Mouse (Mus musculus) adrenal gland, postnatal 25 days (tissue): ENCODE measurements at regions not wholly inside any gene's neighbourhood (a gene's known extent, or its start where the extent isn't known, plus 50 kb on each side); places are given as distances from the start of the nearest gene placed in this dataset.

ENCODE experiments used
- DNase-seq: peaks from one replicate; pipeline ENCODE4 v3.0.0; 2021; ENCODE audit warnings: mixed read lengths

DNA sequence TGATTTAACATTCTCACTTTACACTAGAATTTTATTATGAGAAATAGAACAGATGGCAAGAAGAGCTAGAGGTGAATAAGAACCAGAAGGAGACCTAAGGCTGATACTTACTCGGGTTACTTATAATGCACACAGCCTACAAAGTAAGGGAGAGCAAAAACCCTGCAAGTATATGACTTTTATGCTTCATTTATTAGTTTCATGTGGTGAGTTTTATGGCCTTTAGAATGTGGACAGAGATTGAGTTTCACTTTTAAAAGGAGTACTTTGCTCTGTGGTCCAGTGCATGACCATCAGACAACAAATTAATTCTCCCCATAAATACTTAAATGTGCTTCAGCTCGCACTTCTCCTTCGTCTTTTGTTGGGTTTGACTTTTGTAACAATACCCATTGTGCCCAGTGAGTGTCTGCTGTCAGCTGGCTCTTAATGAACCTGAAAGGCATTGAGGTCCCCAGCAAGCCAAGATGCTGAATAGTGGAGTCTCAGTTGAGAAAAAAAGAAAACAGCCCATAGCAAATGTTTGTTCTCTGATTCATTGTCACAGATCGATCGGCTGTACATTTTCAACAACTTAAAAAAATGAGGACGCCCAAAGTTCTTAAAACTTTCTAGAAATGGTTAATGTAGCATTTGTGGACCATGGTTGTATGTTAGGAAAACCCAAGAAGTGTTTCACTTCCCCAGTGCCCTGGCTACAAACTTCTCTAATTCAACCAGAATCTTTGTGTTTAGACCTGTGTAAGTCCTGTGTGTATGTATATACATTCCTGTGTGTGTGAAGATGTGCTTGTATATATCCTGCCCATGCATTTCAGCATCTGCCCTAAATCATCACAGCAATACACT is 194.5 kb downstream of the Gm5426 start:
- no peak for DNase-seq

DNA sequence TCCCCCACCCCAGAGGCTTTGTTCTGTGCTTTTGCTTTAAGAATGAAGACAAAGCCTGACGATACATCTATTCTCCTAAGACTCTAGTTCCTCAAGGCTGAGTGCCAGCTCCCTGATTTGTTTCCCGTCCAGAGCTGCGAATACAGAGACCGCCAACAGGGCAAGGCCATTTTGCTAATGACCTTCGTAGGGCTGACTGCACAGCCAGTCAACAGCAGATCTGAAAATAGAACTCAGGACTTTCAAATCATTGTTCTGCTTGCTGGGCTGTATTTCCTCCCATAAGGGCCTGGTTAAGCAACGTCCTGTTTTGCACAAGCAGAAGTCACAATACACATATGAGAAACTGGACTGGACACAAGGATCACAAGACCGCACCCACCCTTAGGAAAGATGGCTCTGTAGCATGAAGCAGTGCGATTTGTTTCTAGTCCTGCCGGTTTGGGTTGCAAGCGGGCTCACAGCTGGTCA is 196.4 kb downstream of the Gm5426 start:
- DNase-seq = peak; percentile 69

DNA sequence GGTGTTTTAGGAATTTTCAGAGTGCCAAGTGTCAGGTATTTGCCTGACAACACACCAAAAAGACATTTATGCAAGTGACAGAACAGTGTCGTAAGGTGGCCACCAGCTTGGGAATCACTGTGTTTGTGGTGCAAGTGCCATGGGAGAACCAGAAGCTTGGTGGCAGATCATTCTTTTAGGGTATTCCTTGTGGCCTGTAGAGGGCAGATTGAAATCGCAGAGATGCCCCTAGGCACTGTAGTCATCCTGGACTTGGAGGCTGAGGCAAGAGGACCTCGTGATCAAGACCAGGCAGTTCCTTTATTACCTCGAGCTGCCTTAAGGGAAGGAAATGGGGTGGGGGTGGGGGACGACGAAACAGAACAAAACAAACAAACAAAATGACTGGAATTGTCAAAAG is 196.8 kb downstream of the Gm5426 start:
- no peak for DNase-seq

DNA sequence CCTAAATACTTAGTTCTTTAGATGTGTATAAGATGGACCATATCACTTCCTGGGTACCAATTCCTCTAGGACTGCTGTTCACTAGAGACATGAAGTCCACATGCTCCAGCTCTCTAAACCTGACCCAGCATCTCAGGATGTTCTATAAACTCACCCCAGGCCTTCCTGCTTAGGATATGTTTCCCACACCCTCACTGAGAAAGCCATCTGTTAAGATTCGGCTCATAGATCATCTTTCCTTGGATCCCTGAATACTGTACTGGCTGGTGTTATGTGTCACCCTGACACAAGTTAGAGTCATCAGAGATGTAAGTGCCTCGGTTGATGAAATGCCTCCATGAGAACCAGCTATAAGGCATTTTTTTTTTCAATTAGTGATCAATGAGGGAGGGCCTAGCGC is 199.9 kb downstream of the Gm5426 start:
- DNase-seq = no peak

DNA sequence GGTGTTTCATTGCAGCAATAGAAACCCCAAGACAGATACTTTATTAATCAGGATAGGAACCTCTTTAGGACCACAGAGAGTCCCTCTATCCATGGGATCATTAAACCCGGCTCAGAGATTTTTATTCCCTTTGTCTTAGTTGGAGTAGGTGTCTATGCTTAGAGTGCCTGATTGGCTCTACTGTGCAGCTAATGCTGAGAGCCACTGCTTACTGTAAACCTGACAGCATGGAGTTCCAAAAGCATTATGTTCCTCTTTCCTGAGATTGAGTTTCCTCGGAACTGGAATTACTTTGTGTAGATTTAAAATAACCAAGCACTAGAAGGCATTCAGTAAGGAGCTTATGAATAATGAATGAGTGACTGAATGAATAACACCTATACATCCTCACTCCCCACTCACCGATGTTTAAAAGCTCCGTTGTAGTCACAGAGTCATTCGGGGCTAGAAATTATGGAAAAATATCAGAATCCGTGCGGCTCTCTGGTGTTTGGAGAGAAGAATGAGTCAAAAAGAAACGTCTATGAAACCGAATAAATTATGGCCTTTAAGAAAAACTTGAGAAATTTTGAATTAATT is 200.8 kb downstream of the Gm5426 start:
- DNase-seq = no peak

DNA sequence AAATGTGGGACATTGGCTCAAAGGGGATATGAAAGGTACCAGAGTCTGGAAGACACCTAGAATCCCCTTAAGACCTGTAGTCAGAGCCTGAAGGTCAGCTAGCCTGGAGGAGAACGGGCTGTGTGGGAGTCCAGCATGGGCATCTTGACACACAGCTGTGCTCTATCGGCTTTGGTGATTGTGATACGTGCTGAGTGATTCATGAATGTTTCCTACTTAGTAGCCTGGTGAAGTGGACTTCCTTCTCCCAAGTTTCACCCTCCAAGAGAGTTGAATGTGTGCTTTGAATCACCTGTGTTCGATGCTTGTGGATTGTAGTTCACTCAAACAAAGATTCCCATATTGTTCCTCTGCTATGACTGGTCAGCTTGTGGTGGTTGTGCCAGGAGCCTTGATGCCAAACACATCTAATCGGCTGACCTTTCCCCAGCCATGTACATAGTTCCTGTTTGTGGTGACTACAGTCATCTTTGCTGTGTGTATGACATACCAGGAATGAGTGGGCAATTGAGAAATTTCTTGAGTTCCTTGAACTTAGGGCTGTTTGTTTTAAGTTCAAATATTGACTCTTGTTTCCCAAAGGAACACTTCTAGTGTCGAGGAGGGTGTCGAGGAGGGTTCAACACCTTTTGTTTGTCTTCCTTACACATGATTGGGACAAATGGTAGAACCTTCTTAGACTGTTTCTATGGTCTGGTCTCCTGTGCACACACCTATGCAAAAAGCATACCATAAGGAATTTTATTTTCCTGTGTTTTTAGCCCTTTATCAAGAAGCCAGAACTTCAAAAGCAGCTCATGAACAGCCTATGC is 201.6 kb downstream of the Gm5426 start:
- DNase-seq = no peak

GRCm38 (mm10) chr10:96338609-96338978 is 202.2 kb downstream of the Gm5426 start:
- no peak for DNase-seq

DNA sequence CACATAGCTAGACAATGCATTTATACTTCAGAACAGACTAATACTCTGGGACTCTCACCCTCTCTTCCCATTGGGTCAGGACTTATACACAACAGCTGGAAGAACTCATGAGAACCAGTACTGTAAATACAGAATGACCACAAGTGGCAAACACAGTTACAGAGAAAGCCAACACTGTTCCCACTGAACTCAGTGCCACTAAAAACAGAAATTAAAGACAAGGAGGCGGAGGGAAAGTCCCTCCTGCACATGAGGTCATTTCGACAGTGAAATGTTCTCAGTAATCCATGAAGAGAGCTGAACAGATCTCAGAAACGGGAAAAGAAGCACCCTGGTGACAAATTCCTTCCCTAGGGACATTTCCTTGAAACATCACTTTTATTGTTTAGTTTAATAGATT is 206.1 kb downstream of the Gm5426 start:
- DNase-seq = no peak

DNA sequence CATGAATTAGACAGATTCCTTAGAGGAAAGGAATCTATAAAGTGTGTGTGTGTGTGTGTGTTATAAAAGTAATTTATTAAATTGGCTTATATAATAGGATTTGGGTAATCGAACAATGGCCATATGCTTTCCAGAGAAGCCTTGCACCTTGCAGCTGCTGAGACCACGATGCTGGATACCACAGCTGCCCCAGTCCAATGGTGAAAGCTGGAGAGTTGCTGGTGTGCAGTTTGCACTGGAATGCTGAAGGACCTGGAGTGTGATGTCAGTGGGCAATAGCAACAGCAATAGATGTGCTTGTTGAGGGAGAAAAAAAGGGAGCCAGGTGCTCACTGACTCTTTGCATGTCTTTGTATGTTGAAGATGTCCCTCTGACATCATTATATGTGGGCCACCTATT is 207.3 kb downstream of the Gm5426 start:
- DNase-seq = no peak

DNA sequence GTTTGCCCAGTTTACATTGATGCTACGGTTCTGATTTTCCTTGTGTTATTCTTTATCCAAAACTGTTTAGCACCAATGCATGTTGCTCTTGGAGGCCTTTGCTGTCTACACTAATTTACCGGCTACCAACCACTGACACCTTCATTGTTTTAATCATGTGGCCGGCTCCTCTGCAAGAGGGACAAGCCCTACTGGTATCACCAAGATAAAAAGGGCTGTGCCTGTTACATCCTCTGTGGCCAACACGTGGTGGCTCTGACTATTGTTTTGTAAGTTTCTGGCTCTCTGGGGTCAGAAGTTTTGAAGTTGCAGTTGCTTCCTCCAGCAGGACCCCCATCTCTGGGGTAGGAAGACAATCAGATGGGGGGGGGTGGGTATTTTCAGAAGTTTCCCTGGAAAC is 214.3 kb downstream of the Gm5426 start:
- DNase-seq = no peak

DNA sequence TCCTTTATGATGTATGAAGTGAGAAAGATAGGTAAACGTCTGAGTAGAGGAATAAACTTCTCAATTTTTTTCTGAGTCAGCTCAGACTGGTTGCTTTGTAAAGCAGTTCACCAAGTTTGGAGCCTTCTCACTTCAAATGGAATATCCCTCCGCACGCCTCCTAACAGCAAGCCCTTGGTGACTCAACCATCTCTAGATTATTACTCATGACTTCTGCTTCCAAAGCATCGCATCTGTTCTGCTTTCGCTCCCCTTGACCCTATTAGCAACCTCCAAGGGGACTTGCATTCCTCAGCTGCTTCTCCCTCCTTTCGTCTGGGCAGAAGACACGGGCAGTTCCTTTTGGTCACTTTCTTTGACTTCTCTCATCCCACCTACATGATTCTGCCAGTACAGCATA is 214.9 kb downstream of the Gm5426 start:
- DNase-seq = no peak

GRCm38 (mm10) chr10:96356980-96357624 is 220.7 kb downstream of the Gm5426 start:
- DNase-seq = no peak

- no peak for DNase-seq
These were observed 221.2 kb downstream of the Gm5426 start for GRCm38 (mm10) chr10:96357632-96358031.

- DNase-seq = no peak
These were observed 222.6 kb downstream of the Gm5426 start for GRCm38 (mm10) chr10:96358984-96359383.

- DNase-seq = no peak
These were observed 225.8 kb downstream of the Gm5426 start for GRCm38 (mm10) chr10:96362211-96362610.

- DNase-seq = no peak
These were observed 227.5 kb downstream of the Gm5426 start for GRCm38 (mm10) chr10:96363867-96364266.

DNA sequence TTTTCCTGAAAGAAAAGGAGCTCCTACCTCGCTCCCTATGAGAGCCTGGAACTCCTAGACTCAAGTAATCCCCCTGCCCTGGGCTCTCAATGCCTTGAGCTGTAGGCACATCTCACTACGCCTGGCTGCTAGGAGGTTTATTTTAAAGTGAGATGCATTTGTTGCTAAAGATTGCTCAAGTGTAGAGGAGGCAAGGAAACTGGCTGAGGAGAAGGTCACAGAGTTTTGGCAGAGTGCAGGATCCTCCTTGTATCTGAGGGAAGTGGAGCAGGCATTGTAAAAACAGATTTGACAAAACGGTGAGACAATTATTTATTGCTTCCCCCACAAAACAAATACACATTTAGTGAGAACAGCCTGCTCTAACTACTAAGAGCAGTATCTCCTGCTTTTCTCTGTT is 228.7 kb downstream of the Gm5426 start:
- DNase-seq = no peak

- no peak for DNase-seq
These were observed 230.5 kb downstream of the Gm5426 start for GRCm38 (mm10) chr10:96366871-96367270.

- DNase-seq = no peak
These were observed 234.3 kb downstream of the Gm5426 start for GRCm38 (mm10) chr10:96370547-96371320.

DNA sequence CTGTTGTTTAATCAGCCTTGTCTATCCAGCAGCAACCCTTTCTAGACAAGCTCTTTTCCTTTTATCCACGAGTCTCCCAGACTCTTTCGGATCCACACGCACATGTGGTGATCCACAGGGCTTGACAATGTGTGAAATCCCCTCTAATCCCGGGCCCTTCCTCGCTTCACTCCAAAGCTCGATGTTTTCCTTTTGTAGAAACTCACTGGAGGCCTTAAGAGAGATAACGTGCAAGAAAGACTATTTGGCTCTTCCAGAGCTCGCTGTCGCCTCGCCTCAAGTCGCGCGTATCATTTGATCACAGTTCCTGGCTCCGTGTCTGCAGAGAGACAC is 234.9 kb downstream of the Gm5426 start:
- no peak for DNase-seq

- DNase-seq = no peak
These were observed 236.4 kb downstream of the Gm5426 start for GRCm38 (mm10) chr10:96372616-96373346.
